Mouse (Mus musculus) neural tube, embryonic 13.5 days (tissue): Measurements from ENCODE around the gene Crlf1. TPM values are rescaled to one million over a fixed set of nuclear protein-coding genes. Genes with fewer than 3 reads are reported as not detected.
A peak's percentile ranks its signal among the peaks of the same experiment; 100 is the strongest.

ENCODE experiments used
- ATAC-seq: fragments of 200-750 bp; cut with Nextera tagmentation; 2 replicates; pipeline ENCODE4 v1.8.0; 2017; ENCODE audit warnings: low read depth, mild to moderate bottlenecking, moderate TSS enrichment, moderate library complexity
- H3K27ac ChIP-seq: fragments of 300-500 bp; sonication (generic); replicated peaks from 2 replicates; pipeline ENCODE4 v1.5.1; 2015; ENCODE audit warnings: moderate library complexity, mild to moderate bottlenecking, inconsistent platforms
- H3K27me3 ChIP-seq: fragments of 300-500 bp; sonication (generic); 2 replicates; pipeline ENCODE4 v1.6.1; 2015; ENCODE audit warnings: mild to moderate bottlenecking, inconsistent platforms
- H3K36me3 ChIP-seq: fragments of 300-500 bp; sonication (generic); 2 replicates; pipeline ENCODE4 v1.6.1; 2015; ENCODE audit warnings: mild to moderate bottlenecking, inconsistent platforms
- H3K4me1 ChIP-seq: fragments of 300-500 bp; sonication (generic); replicated peaks from 2 replicates; pipeline ENCODE4 v1.6.1; 2015; ENCODE audit warnings: inconsistent platforms
- H3K4me2 ChIP-seq: fragments of 300-500 bp; sonication (generic); 2 replicates; pipeline ENCODE4 v1.6.1; 2015; ENCODE audit warnings: inconsistent platforms, mild to moderate bottlenecking, moderate library complexity
- H3K4me3 ChIP-seq: fragments of 300-500 bp; sonication (generic); 2 replicates; pipeline ENCODE4 v1.5.1; 2015; ENCODE audit warnings: mild to moderate bottlenecking, inconsistent platforms
- H3K9ac ChIP-seq: fragments of 300-500 bp; sonication (generic); 2 replicates; pipeline ENCODE4 v1.6.1; 2015; ENCODE audit warnings: moderate library complexity, mild to moderate bottlenecking, inconsistent platforms
- H3K9me3 ChIP-seq: fragments of 300-500 bp; sonication (generic); 2 replicates; pipeline ENCODE4 v1.6.1; 2016; ENCODE audit warnings: inconsistent platforms
- WGBS: fragments of 180-500 bp; shearing (Covaris S2); methylation state at CpG from one replicate; pipeline ENCODE4 v1.1.7; 2015; 5-methylcytosine and 5-hydroxymethylcytosine counted together
- polyA plus RNA-seq: library from polyadenylated mRNA; unstranded; fragments of >200 nt; fragmentation: Nextera tagmentation; extraction: Ambion mirVana; gene quantifications from 2 replicates; pipeline ENCODE4 v1.2.1, GENCODE M21; 2015

The Crlf1 gene
- polyA plus RNA-seq, 1 experiment from 2014 or later, result 3.6 TPM

GRCm38 (mm10) chr8:70549412-70550184, 56.6 kb downstream of the Crlf1 start:
- Histone ChIP-seq H3K4me1 (peaks cover 32% of the 10 kb centered on the region), H3K9me3 (no peaks in the 10 kb centered on the region), H3K36me3 (no peaks in the 10 kb centered on the region), H3K9ac (no peak overlapping the region), H3K27ac (no peak overlapping the region), H3K27me3 (no peaks in the 10 kb centered on the region), H3K4me3 (no peak overlapping the region), H3K4me2 (no peak overlapping the region)
- ATAC-seq, result no peak
- 91% methylated on average over 10 of the region's 10 CpGs for WGBS

GRCm38 (mm10) chr8:70551558-70552161, 58.7 kb downstream of the Crlf1 start:
- H3K9me3 ChIP-seq, result no peaks in the 10 kb centered on the region
- 75% methylated on average over 3 of the region's 3 CpGs for WGBS
- ATAC-seq, result no peak
- no peaks in the 10 kb centered on the region for H3K36me3 ChIP-seq
- H3K4me2 ChIP-seq, result no peak overlapping the region
- no peak overlapping the region for H3K4me3 ChIP-seq
- no peak overlapping the region for H3K9ac ChIP-seq
- H3K4me1 ChIP-seq, result peaks cover 27% of the 10 kb centered on the region
- 0 out of 2 replicates have a peak overlapping the region, but pooled peaks have one; percentile 1 for H3K27ac ChIP-seq
- no peaks in the 10 kb centered on the region for H3K27me3 ChIP-seq

- Histone ChIP-seq H3K9ac (no peak overlapping the region), H3K36me3 (no peaks in the 10 kb centered on the region), H3K4me1 (peaks cover 34% of the 10 kb centered on the region), H3K27me3 (no peaks in the 10 kb centered on the region), H3K9me3 (no peaks in the 10 kb centered on the region), H3K4me3 (no peak overlapping the region), H3K4me2 (no peak overlapping the region), H3K27ac (no peak overlapping the region)
- no peak for ATAC-seq
- 61% methylated on average over 1 of the region's 1 CpGs for WGBS
Observed at GRCm38 (mm10) chr8:70552836-70553235, 59.9 kb downstream of the Crlf1 start.

Other genes with a start within 250 kb of the Crlf1 start
- 49.6 and 52.1 TPM in 2 replicates for gene Homer3, start 210.3 kb upstream of the Crlf1 start, polyA plus RNA-seq
- 41.9 and 51.9 TPM in 2 replicates for gene Ddx49, start 190.7 kb upstream of the Crlf1 start, polyA plus RNA-seq
- 271 and 278 TPM in 2 replicates for gene Cope, start 190.6 kb upstream of the Crlf1 start, polyA plus RNA-seq
- gene Cers1, start 177.4 kb upstream of the Crlf1 start, polyA plus RNA-seq, result 23.3 and 26.2 TPM in 2 replicates
- gene Gdf1, start 163.3 kb upstream of the Crlf1 start, polyA plus RNA-seq, result 2.4 and 3.3 TPM in 2 replicates
- gene Upf1, start 139.9 kb upstream of the Crlf1 start, polyA plus RNA-seq, result 16.3 and 17.3 TPM in 2 replicates
- gene Comp, start 119.6 kb upstream of the Crlf1 start, polyA plus RNA-seq, result 0.55 and 1.8 TPM in 2 replicates
- 33.7 and 35.9 TPM in 2 replicates for gene Crtc1, start 53.6 kb upstream of the Crlf1 start, polyA plus RNA-seq
- gene Klhl26, start 16.2 kb upstream of the Crlf1 start, polyA plus RNA-seq, result 25.6 and 27.6 TPM in 2 replicates
- 78.4 and 89.7 TPM in 2 replicates for gene Tmem59l, start 5.8 kb upstream of the Crlf1 start, polyA plus RNA-seq
- gene Rex1bd, start 13.6 kb downstream of the Crlf1 start, polyA plus RNA-seq, result 143 and 153 TPM in 2 replicates
- gene Uba52, start 17.6 kb downstream of the Crlf1 start, polyA plus RNA-seq, result 787 and 800 TPM in 2 replicates
- gene Fkbp8, start 34.6 kb downstream of the Crlf1 start, polyA plus RNA-seq, result 347 and 358 TPM in 2 replicates
- gene Kxd1, start 34.8 kb downstream of the Crlf1 start, polyA plus RNA-seq, result 46.7 and 46.9 TPM in 2 replicates
- gene Ell, start 46.3 kb downstream of the Crlf1 start, polyA plus RNA-seq, result 15.6 and 16.5 TPM in 2 replicates
- 113 and 115 TPM in 2 replicates for gene Isyna1, start 101.2 kb downstream of the Crlf1 start, polyA plus RNA-seq
- gene Ssbp4, start 115.7 kb downstream of the Crlf1 start, polyA plus RNA-seq, result 117 and 141 TPM in 2 replicates
- gene Lrrc25, start 123.0 kb downstream of the Crlf1 start, polyA plus RNA-seq, result 1.5 and 1.8 TPM in 2 replicates
- gene Gdf15, start 139.3 kb downstream of the Crlf1 start, polyA plus RNA-seq, result not detected in 2 replicates
- 102 and 108 TPM in 2 replicates for gene Pgpep1, start 167.2 kb downstream of the Crlf1 start, polyA plus RNA-seq
- gene Lsm4, start 180.1 kb downstream of the Crlf1 start, polyA plus RNA-seq, result 214 and 215 TPM in 2 replicates
- 108 and 112 TPM in 2 replicates for gene Jund, start 205.8 kb downstream of the Crlf1 start, polyA plus RNA-seq
- 0.08 and 0.17 TPM in 2 replicates for gene Iqcn, start 210.3 kb downstream of the Crlf1 start, polyA plus RNA-seq
- gene Gm3336, start 225.4 kb downstream of the Crlf1 start, polyA plus RNA-seq, result not detected in 2 replicates
- 0.18 and 0.26 TPM in 2 replicates for gene Pde4c, start 230.6 kb downstream of the Crlf1 start, polyA plus RNA-seq